In the genomic region with DNA sequence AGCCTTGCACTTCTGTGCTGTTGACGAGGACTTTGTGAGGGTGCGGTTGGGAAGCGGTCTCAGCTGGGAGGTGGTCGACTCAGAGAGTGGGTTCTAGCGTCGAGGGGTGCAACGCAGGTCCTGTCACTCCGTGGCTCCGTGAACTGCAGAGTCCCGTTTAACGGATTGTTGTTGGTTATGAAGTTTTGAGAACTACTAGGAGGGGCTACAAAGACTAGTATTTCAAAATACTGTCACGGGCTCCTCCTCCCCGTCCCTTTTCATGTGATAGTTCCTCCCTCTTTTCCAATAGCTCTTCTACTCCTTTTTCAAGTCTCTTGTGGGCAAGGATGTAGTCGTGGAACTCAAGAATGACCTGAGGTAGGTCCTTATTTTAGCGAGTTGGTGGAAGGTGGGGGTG, we compare ENCODE assay signal across 8 mouse cellular contexts. TPM values are rescaled to one million over a fixed set of nuclear protein-coding genes. Genes with fewer than 3 reads are reported as not detected.
DNase-seq lines count a peak whose midpoint lies in the region; ATAC-seq and TF ChIP-seq lines count a peak whose summit lies in the region.

No protein-coding gene starts in this region.

- ATAC-seq in forebrain, embryonic 14.5 days: no peak
- ATAC-seq in liver, embryonic 16.5 days (ENCODE audit: low read depth): peak; percentile 30

- intact Hi-C loops in gastrocnemius, adult 2 months (cut with DNase I): loop anchor here (10.0 kb wide), 1 partner anchor 48 kb away; the partner anchor contains the start of gene Neu1
- intact Hi-C loops in gastrocnemius, postnatal 14 days (cut with DNase I; ENCODE audit: low total_unique reads): loop anchor here (10.0 kb wide), 2 partner anchors 68 to 128 kb away; partner anchors contain the start of genes Nelfe, Skiv2l and Slc44a4

- H3K4me1 ChIP-seq in forebrain, embryonic 14.5 days (ENCODE audit: control insufficient read depth, insufficient read depth, low read length): peaks cover 12% of the 10 kb centered on the region
- peaks cover 27% of the 10 kb centered on the region for H3K4me1 ChIP-seq in liver, embryonic 16.5 days (ENCODE audit: control insufficient read depth, low read depth, low read length)

- no peaks in the 10 kb centered on the region for H3K9me3 ChIP-seq in forebrain, embryonic 14.5 days (replicated peaks; ENCODE audit: control insufficient read depth, low read length)
- no peaks in the 10 kb centered on the region for H3K9me3 ChIP-seq in liver, embryonic 16.5 days (replicated peaks; ENCODE audit: control insufficient read depth, low read length)

- H3K27ac ChIP-seq in gastrocnemius, adult 2 months: peak overlapping the region; percentile 100
- H3K27ac ChIP-seq in forebrain, embryonic 14.5 days (ENCODE audit: low read depth, low read length): peak overlapping the region; percentile 96
- H3K27ac ChIP-seq in liver, embryonic 16.5 days (ENCODE audit: low read length): peak overlapping the region; percentile 96

- no peaks in the 10 kb centered on the region for H3K27me3 ChIP-seq in forebrain, embryonic 14.5 days (replicated peaks; ENCODE audit: control insufficient read depth, insufficient read depth, low read length)
- H3K27me3 ChIP-seq in liver, embryonic 16.5 days (ENCODE audit: control insufficient read depth, insufficient read depth, low read depth, low read length): no peaks in the 10 kb centered on the region

- peak overlapping the region; percentile 67 for H3K4me2 ChIP-seq in forebrain, embryonic 14.5 days (ENCODE audit: low read length)
- peak overlapping the region; percentile 86 for H3K4me2 ChIP-seq in liver, embryonic 16.5 days (ENCODE audit: low read depth, low read length)

- H3K9ac ChIP-seq in forebrain, embryonic 14.5 days (ENCODE audit: low read length): peak overlapping the region; percentile 90
- peak overlapping the region; percentile 89 for H3K9ac ChIP-seq in liver, embryonic 16.5 days (ENCODE audit: low read depth, low read length)

- WGBS in forebrain, embryonic 14.5 days: under 1% methylated on average over 15 of the region's 15 CpGs
- 0% methylated on average over 15 of the region's 15 CpGs for WGBS in liver, embryonic 16.5 days (ENCODE audit: insufficient replicate concordance)

- TF ChIP-seq CTCF in gastrocnemius, adult 2 months (IDR thresholded peaks at IDR 0.05): no peak

- H3K4me3 ChIP-seq in gastrocnemius, adult 2 months: peak overlapping the region; percentile 95
- peak overlapping the region; percentile 75 for H3K4me3 ChIP-seq in forebrain, embryonic 14.5 days (ENCODE audit: low read depth, low read length)
- H3K4me3 ChIP-seq in liver, embryonic 16.5 days (ENCODE audit: low read depth, low read length): peak overlapping the region; percentile 91

- DNase-seq in gastrocnemius, adult 2 months: no peak
- DNase-seq in gastrocnemius, postnatal 14 days: no peak
- DNase-seq in 416B (ENCODE audit: low read depth): peak; percentile 80
- no peak for DNase-seq in forebrain, embryonic 14.5 days (ENCODE audit: low spot score)
- no peak for DNase-seq in left cerebral cortex, adult 18-20 months (ENCODE audit: low spot score in 2 of 2)
- no peak for DNase-seq in spleen, postnatal 4 days (ENCODE audit: low spot score in 2 of 2)
- no peak for DNase-seq in adrenal gland, adult (ENCODE audit: inconsistent age in 2 of 2, low spot score in 1 of 2)

- peaks cover 19% of the 10 kb centered on the region for H3K36me3 ChIP-seq in forebrain, embryonic 14.5 days (ENCODE audit: control insufficient read depth, insufficient read depth, low read length)
- peaks cover 17% of the 10 kb centered on the region for H3K36me3 ChIP-seq in liver, embryonic 16.5 days (ENCODE audit: control insufficient read depth, insufficient read depth)

RNA-seq across cellular contexts. Expression of gene Lsm2, which starts 0.7 kb away (rescaled TPM):
- total RNA-seq in gastrocnemius, adult 2 months (2021): 10 to 100 TPM; 15.2 to 17.0 TPM
- total RNA-seq in gastrocnemius, postnatal 14 days (2021): 10 to 100 TPM; 19.5 to 20.1 TPM
- 131 and 148 TPM in 2 replicates for polyA plus RNA-seq in forebrain, embryonic 14.5 days (2014; fragmentation: Nextera tagmentation; extraction: Ambion mirVana)
- 97.6 and 103 TPM in 2 replicates for polyA plus RNA-seq in liver, embryonic 16.5 days (2015; fragmentation: Nextera tagmentation; extraction: Ambion mirVana)
- total RNA-seq in left cerebral cortex, adult 18-20 months (2021): 10 to 100 TPM; 13.9 to 15.5 TPM

RNA-seq across cellular contexts. Expression of gene Hspa1l, which starts 9.8 kb away (rescaled TPM):
- 10 to 100 TPM; 14.9 to 31.2 TPM for total RNA-seq in gastrocnemius, adult 2 months (2021)
- 10 to 100 TPM; 11.6 to 14.8 TPM for total RNA-seq in gastrocnemius, postnatal 14 days (2021)
- polyA plus RNA-seq in forebrain, embryonic 14.5 days (2014; fragmentation: Nextera tagmentation; extraction: Ambion mirVana): 1.3 and 1.4 TPM in 2 replicates
- polyA plus RNA-seq in liver, embryonic 16.5 days (2015; fragmentation: Nextera tagmentation; extraction: Ambion mirVana): 0.21 and 0.27 TPM in 2 replicates
- total RNA-seq in left cerebral cortex, adult 18-20 months (2021): under 1 TPM; 0.44 to 0.61 TPM

RNA-seq across cellular contexts. Expression of gene Hspa1a, which starts 10.4 kb away (rescaled TPM):
- total RNA-seq in gastrocnemius, adult 2 months (2021): 10 to 100 TPM in 1 of 2 experiments, 1 to 10 TPM in 1; 6.8 to 14.1 TPM
- 1 to 10 TPM; 3.8 to 6.8 TPM for total RNA-seq in gastrocnemius, postnatal 14 days (2021)
- polyA plus RNA-seq in forebrain, embryonic 14.5 days (2014; fragmentation: Nextera tagmentation; extraction: Ambion mirVana): 1.4 and 3.7 TPM in 2 replicates
- 0.87 and 1.5 TPM in 2 replicates for polyA plus RNA-seq in liver, embryonic 16.5 days (2015; fragmentation: Nextera tagmentation; extraction: Ambion mirVana)
- total RNA-seq in left cerebral cortex, adult 18-20 months (2021): 10 to 100 TPM; 22.1 to 23.4 TPM

RNA-seq across cellular contexts. Expression of gene Gm20481, which starts 12.6 kb away (rescaled TPM):
- not detected for total RNA-seq in gastrocnemius, adult 2 months (2021)
- not detected for total RNA-seq in gastrocnemius, postnatal 14 days (2021)
- polyA plus RNA-seq in forebrain, embryonic 14.5 days (2014; fragmentation: Nextera tagmentation; extraction: Ambion mirVana): not detected in 2 replicates
- not detected in 2 replicates for polyA plus RNA-seq in liver, embryonic 16.5 days (2015; fragmentation: Nextera tagmentation; extraction: Ambion mirVana)
- under 1 TPM in 1 of 2 experiments, not detected in 1; 0.72 TPM for total RNA-seq in left cerebral cortex, adult 18-20 months (2021)

RNA-seq across cellular contexts. Expression of gene Vars, which starts 18.5 kb away (rescaled TPM):
- 10 to 100 TPM; 31.0 to 35.2 TPM for total RNA-seq in gastrocnemius, adult 2 months (2021)
- total RNA-seq in gastrocnemius, postnatal 14 days (2021): 10 to 100 TPM; 26.8 to 29.2 TPM
- polyA plus RNA-seq in forebrain, embryonic 14.5 days (2014; fragmentation: Nextera tagmentation; extraction: Ambion mirVana): 42.4 and 53.9 TPM in 2 replicates
- 82.2 and 90.1 TPM in 2 replicates for polyA plus RNA-seq in liver, embryonic 16.5 days (2015; fragmentation: Nextera tagmentation; extraction: Ambion mirVana)
- total RNA-seq in left cerebral cortex, adult 18-20 months (2021): 10 to 100 TPM; 39.6 to 44.0 TPM

Comparison
In these comparisons a context has a peak if more than half of its experiments do, and no peak if none do; other contexts are left out.
1. RNA of gene Hspa1l, which starts 9.8 kb away (total RNA-seq): 14.9 to 31.2 TPM in gastrocnemius, adult 2 months and 11.6 to 14.8 TPM in gastrocnemius, postnatal 14 days; 0.44 to 0.61 TPM in left cerebral cortex, adult 18-20 months; every median in the first group is over 4 times any median in the second.
2. Peak in every context shown above with its lines, with median percentiles within 50 percentile points of each other: H3K27ac ChIP-seq and H3K4me3 ChIP-seq.